Mouse (Mus musculus) embryonic facial prominence, embryonic 14.5 days (tissue): ENCODE measurements around the gene Hoxc11. TPM values are rescaled to one million over a fixed set of nuclear protein-coding genes. Genes with fewer than 3 reads are reported as not detected.

ENCODE experiments used
- ATAC-seq: fragments of 200-750 bp; cut with Nextera tagmentation; 2 replicates; pipeline ENCODE4 v1.8.0; 2017; ENCODE audit warnings: low read depth, moderate number of reproducible peaks, moderate TSS enrichment
- DNase-seq: peaks from one replicate; pipeline ENCODE4 v3.0.0-alpha.2; 2015; ENCODE audit warnings: low spot score
- H3K27ac ChIP-seq: fragments of 300-500 bp; sonication (generic); replicated peaks from 2 replicates; pipeline ENCODE4 v1.5.1; 2014; ENCODE audit warnings: low read depth, mild to moderate bottlenecking, low read length, moderate library complexity
- H3K27me3 ChIP-seq: fragments of 300-500 bp; sonication (generic); replicated peaks from 2 replicates; pipeline ENCODE4 v1.6.1; 2014; ENCODE audit warnings: low read length; ENCODE audit not compliant: control insufficient read depth, insufficient read depth
- H3K36me3 ChIP-seq: fragments of 300-500 bp; sonication (generic); 2 replicates; pipeline ENCODE4 v1.6.1; 2014; ENCODE audit warnings: low read length, mixed read lengths; ENCODE audit not compliant: control insufficient read depth, insufficient read depth
- H3K4me1 ChIP-seq: fragments of 300-500 bp; sonication (generic); 2 replicates; pipeline ENCODE4 v1.6.1; 2014; ENCODE audit warnings: antibody characterized with exemption, low read length; ENCODE audit not compliant: control insufficient read depth, insufficient read depth
- H3K4me2 ChIP-seq: fragments of 300-500 bp; sonication (generic); 2 replicates; pipeline ENCODE4 v1.6.1; 2014; ENCODE audit warnings: low read depth, mild to moderate bottlenecking, low read length, moderate library complexity, mixed read lengths
- H3K4me3 ChIP-seq: fragments of 300-500 bp; sonication (generic); 2 replicates; pipeline ENCODE4 v1.5.1; 2014; ENCODE audit warnings: low read depth, mild to moderate bottlenecking, low read length
- H3K9ac ChIP-seq: fragments of 300-500 bp; sonication (generic); 2 replicates; pipeline ENCODE4 v1.6.1; 2014; ENCODE audit warnings: low read depth, mild to moderate bottlenecking, low read length, moderate library complexity, mixed read lengths
- H3K9me3 ChIP-seq: fragments of 300-500 bp; sonication (generic); 2 replicates; pipeline ENCODE4 v1.6.1; 2016; ENCODE audit warnings: low read length; ENCODE audit not compliant: control insufficient read depth
- WGBS: fragments of 180-500 bp; shearing (Covaris S2); extraction: QIAGEN DNeasy Blood & Tissue Kit; methylation state at CpG from one replicate; pipeline ENCODE4 v1.1.7; 2014; 5-methylcytosine and 5-hydroxymethylcytosine counted together
- polyA plus RNA-seq: library from polyadenylated mRNA; unstranded; fragments of >200 nt; fragmentation: Nextera tagmentation; extraction: Ambion mirVana; gene quantifications from 2 replicates; pipeline ENCODE4 v1.2.1, GENCODE M21; 2014

The Hoxc11 gene
- not detected in 2 replicates for polyA plus RNA-seq

GRCm38 (mm10) chr15:102954192-102955006, at the start of gene Hoxc11:
Gene Hoxc11, plus strand, starts transcription at chr15:102954427.
- no peak within 1 kb of the TSS for H3K4me2 ChIP-seq

DNA sequence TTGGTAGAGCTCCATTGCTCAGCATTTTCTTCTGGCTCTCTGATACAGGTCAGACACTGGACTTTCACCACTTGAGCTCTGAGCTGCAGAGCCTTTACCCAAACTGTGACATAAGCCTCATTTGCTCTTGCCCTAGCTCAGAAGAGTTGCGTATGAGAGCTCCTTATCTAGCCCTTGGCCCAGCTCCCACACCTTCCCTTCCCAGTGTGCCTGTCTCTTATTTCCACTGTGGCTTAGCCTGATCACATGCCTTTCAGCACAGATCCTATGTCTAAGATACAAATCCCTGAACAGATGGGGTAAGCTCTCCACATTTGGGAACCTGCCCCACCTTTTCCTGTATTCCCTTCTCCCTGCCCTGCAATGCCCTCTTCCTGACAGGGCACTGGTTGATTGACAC, 49.3 kb upstream of the Hoxc11 start:
- ATAC-seq: no peak
- no peak overlapping the region for H3K27ac ChIP-seq
- no peaks in the 10 kb centered on the region for H3K4me1 ChIP-seq
- H3K9ac ChIP-seq: no peak overlapping the region
- 52% methylated on average over 1 of the region's 1 CpGs for WGBS
- peaks cover 85% of the 10 kb centered on the region for H3K27me3 ChIP-seq
- no peaks in the 10 kb centered on the region for H3K9me3 ChIP-seq
- no peaks in the 10 kb centered on the region for H3K36me3 ChIP-seq
- H3K4me2 ChIP-seq: no peak overlapping the region
- H3K4me3 ChIP-seq: no peak overlapping the region
- no peak for DNase-seq

More at GRCm38 (mm10) chr15:102954192-102955006, at the start of gene Hoxc11:
- H3K27me3 ChIP-seq: peaks cover 98% of the 10 kb centered on the region
- no peaks in the 10 kb centered on the region for H3K9me3 ChIP-seq
- no peak within 1 kb of the TSS for H3K27ac ChIP-seq
- no peak within 1 kb of the TSS for H3K9ac ChIP-seq
- no peaks in the 10 kb centered on the region for H3K36me3 ChIP-seq
- DNase-seq: no peak
- H3K4me3 ChIP-seq: 0 out of 2 replicates have a peak within 1 kb of the TSS, but pooled peaks have one; percentile 10
- WGBS: 1% methylated on average over 51 of the region's 57 CpGs
- no peak for ATAC-seq
- no peaks in the 10 kb centered on the region for H3K4me1 ChIP-seq

DNA sequence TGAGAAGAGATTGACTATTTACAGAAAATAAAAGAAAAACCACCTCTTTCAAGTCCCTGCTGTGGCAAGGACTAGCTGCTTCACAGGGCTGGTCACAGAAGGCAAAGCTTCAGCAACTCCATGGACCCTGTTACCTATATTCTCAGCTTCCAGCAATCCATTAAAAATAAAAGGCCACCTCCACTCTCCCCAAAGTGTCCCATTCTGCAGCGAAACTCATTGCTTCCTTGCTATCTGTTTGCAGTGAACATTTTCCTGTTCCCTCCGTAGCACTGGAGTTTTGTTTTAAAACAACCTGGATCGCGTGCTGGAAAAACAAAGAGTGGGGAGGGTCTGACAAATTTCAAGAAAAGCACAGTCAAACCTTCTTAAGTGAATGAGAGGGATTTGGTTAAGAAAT, 44.7 kb upstream of the Hoxc11 start:
- no peak overlapping the region for H3K27ac ChIP-seq
- WGBS: under 1% methylated on average over 4 of the region's 4 CpGs
- peaks cover 95% of the 10 kb centered on the region for H3K27me3 ChIP-seq
- no peaks in the 10 kb centered on the region for H3K4me1 ChIP-seq
- no peaks in the 10 kb centered on the region for H3K36me3 ChIP-seq
- H3K9ac ChIP-seq: no peak overlapping the region
- DNase-seq: no peak
- no peak overlapping the region for H3K4me2 ChIP-seq
- ATAC-seq: no peak
- H3K9me3 ChIP-seq: no peaks in the 10 kb centered on the region
- no peak overlapping the region for H3K4me3 ChIP-seq

GRCm38 (mm10) chr15:102910038-102910437, 44.2 kb upstream of the Hoxc11 start:
- H3K9me3 ChIP-seq: no peaks in the 10 kb centered on the region
- peaks cover 95% of the 10 kb centered on the region for H3K27me3 ChIP-seq
- H3K4me2 ChIP-seq: no peak overlapping the region
- no peak overlapping the region for H3K27ac ChIP-seq
- DNase-seq (no peak), ATAC-seq (no peak)
- no peak overlapping the region for H3K9ac ChIP-seq
- H3K36me3 ChIP-seq: no peaks in the 10 kb centered on the region
- whole genome bisulfite sequencing: 0% methylated on average over 18 of the region's 18 CpGs
- no peak overlapping the region for H3K4me3 ChIP-seq
- no peaks in the 10 kb centered on the region for H3K4me1 ChIP-seq

DNA sequence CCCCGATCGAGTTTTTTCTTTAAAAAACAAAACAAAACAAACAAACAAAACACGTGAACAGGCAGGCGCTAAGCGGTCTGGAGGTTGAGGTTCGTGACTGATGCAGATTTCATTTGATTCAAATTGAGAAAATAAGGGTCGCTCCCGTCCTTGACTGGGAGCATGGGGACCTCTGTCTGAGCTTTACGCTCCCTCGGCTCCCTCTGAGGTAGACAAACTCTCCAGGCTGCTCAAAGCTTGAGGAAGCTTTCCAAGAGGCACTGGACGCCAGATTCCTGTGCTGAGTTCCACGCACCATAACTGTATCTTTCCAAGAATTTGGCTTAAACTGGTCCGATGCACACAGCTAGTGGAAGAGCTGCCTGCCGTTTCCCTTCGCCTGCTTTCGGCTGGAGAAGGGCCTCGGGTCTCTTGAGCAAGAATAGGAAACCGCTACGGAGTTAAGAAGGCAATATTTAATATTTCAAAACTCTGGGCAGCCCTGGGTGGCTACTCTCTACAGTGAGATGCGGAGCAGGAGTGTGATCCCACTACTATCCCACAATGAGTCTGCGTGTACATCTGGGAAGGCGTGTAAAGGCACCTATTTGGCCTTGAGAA, 43.6 kb upstream of the Hoxc11 start:
- Histone ChIP-seq H3K4me1 (no peaks in the 10 kb centered on the region), H3K4me2 (no peak overlapping the region), H3K27ac (no peak overlapping the region), H3K36me3 (no peaks in the 10 kb centered on the region), H3K27me3 (peaks cover 93% of the 10 kb centered on the region), H3K4me3 (no peak overlapping the region), H3K9me3 (no peaks in the 10 kb centered on the region), H3K9ac (no peak overlapping the region)
- DNase-seq (no peak), ATAC-seq (no peak)
- 1% methylated on average over 22 of the region's 22 CpGs for WGBS

DNA sequence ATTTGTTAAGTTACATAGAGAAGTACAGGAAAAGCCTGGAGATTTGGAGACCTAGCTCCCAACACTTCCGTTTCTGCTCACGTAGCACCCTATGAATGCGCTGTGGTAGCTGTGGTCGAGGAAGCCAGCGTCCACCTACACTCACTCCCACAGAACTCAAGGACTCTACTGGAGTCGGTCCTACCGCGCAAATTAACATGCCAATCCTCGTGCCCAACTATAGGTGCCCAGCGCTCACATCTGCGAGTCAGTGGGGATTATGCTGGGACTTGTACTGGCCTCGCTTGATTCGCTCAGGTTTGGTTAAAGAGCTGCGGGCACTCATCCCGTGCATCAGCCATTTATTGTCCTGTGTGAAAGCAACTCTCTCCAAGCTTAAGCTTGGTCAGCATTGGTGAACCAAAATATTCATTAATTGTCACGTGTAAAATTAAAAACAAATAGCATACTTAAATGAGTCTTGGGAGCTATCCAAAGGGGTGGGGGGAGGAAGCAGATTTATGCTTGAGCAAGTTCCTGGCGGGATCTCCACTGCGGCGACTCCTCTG, 41.1 kb upstream of the Hoxc11 start:
- Histone ChIP-seq H3K9ac (no peak overlapping the region), H3K4me1 (no peaks in the 10 kb centered on the region), H3K9me3 (no peaks in the 10 kb centered on the region), H3K36me3 (no peaks in the 10 kb centered on the region), H3K27me3 (peaks cover 94% of the 10 kb centered on the region), H3K27ac (no peak overlapping the region), H3K4me2 (no peak overlapping the region), H3K4me3 (no peak overlapping the region)
- whole genome bisulfite sequencing: under 1% methylated on average over 19 of the region's 19 CpGs
- DNase-seq (no peak), ATAC-seq (no peak)

- Histone ChIP-seq H3K9ac (no peak overlapping the region), H3K9me3 (no peaks in the 10 kb centered on the region)
- no peak for DNase-seq
These were observed 36.2 kb upstream of the Hoxc11 start for GRCm38 (mm10) chr15:102917972-102918572.

DNA sequence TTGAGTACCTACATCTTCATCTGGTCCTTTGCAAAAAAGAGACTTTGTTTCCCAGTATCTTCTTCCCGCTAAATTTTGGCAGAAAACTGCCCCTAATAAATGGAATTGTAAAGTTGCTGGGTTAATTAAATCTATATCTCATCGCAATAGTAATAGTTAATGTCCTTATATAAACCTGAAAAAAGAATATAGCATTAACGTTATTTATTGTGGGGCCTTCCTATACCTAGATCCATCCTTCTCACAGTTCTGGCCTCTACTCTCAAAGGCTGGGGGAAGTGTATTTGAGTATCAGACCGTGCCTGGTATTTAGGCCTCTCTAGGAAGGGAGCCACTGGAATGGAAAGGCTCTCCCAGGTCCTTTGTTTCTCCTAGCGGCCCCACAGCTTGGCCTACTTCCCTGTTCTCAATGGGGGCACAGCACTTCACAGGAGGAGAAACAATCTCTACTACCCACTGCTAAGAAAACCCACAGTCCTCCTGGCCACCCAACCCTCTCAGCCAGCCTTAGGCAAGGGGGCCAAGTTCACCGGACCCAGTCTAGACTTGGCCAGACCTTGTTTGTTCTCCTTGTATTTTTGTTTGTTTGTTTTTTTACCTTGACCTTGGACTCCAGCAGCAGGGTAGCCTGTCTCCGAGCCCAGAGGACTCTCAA, 35.5 kb upstream of the Hoxc11 start:
- H3K4me3 ChIP-seq: no peak overlapping the region
- WGBS: 3% methylated on average over 7 of the region's 7 CpGs

More at GRCm38 (mm10) chr15:102917972-102918572, 36.2 kb upstream of the Hoxc11 start:
- H3K36me3 ChIP-seq: no peaks in the 10 kb centered on the region
- ATAC-seq: no peak
- H3K4me2 ChIP-seq: no peak overlapping the region
- under 1% methylated on average over 20 of the region's 20 CpGs for WGBS
- H3K27ac ChIP-seq: no peak overlapping the region
- no peak overlapping the region for H3K4me3 ChIP-seq
- peaks cover 96% of the 10 kb centered on the region for H3K27me3 ChIP-seq
- H3K4me1 ChIP-seq: no peaks in the 10 kb centered on the region

More for the DNA sequence above, 35.5 kb upstream of the Hoxc11 start:
- ATAC-seq (no peak), DNase-seq (no peak)
- no peak overlapping the region for H3K27ac ChIP-seq
- no peak overlapping the region for H3K4me2 ChIP-seq
- no peak overlapping the region for H3K9ac ChIP-seq
- no peaks in the 10 kb centered on the region for H3K9me3 ChIP-seq
- peaks cover 96% of the 10 kb centered on the region for H3K27me3 ChIP-seq
- H3K36me3 ChIP-seq: no peaks in the 10 kb centered on the region
- H3K4me1 ChIP-seq: no peaks in the 10 kb centered on the region
